Comparison of ENCODE assay signal across 1 mouse cellular context in the genomic region with DNA sequence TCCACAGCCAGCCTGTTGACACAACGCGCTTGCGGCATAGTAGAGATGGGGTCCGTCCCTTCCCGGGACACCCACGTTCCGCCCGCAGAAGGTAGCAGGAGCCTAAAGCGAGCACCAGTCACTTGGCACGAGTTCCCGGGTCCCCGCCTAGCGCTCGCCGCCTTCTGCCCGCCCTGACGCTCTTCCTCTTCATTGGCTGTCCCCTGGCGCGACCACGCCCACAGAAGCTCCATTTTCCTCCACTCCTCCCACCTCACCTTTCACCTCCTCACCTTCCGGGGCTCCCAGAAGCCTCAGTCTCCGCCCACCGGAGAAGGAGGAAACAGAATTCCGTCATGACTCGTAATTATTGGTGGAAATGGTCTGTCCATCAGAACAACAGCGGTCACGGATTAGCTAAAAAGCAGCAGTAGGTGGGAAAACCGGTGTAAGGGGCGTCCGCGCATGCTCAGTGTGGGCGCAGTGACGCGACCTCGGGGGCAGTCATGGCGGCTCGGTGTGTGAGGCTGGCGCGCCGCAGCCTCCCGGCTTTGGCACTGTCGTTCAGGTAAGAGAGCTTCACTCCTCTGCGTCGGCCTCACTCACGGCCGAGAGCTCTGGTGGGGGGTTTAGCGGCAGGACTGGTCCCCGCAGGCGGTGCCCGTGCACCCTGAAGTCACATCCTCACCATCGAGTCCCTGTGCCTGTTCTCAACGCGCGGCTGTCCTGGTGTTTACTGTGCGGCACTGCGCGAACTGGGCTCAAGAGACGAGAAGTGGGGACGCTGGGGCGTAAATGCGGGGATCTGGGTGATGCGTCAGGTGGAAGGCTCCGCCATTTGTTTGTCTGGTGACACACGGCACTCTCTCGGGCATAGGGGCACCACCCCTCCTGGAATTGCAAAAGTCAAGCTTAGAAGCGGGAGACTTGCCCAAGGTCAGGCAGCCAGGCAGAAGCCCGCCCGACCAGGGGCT.
A peak's percentile ranks its signal among the peaks of the same experiment; 100 is the strongest.
TF ChIP-seq lines count a peak whose summit lies in the region.

A gene (plus strand): TSS at position 290 of the 953 bp plus-strand sequence.

TF ChIP-seq in CH12.LX, 34 proteins besides CTCF, POLR2A, EP300 and RAD21 (continued from another document):
- TF ChIP-seq NELFE (IDR thresholded peaks at IDR 0.05; ENCODE audit: low read depth, low read length) (peak; percentile 79), NRF1 (IDR thresholded peaks at IDR 0.05; ENCODE audit: low read depth, low read length) (peak; percentile 92), IRF4 (IDR thresholded peaks at IDR 0.05; ENCODE audit: low read depth, low read length) (0 out of 2 replicates have a peak, but pooled peaks have one; percentile 6), HCFC1 (IDR thresholded peaks at IDR 0.05; ENCODE audit: low read depth, low read length) (peak; percentile 85), ETS1 (conservative IDR thresholded peaks at IDR 0.05; ENCODE audit: low read depth, low read length) (0 out of 2 replicates have a peak, but pooled peaks have one; percentile 13), MYC (IDR thresholded peaks at IDR 0.05; ENCODE audit: low read depth, low read length) (peak; percentile 66), TCF12 (IDR thresholded peaks at IDR 0.05; ENCODE audit: low read depth, low read length) (peak; percentile 69; the same call in 1 of the 2 replicates), KAT2A (IDR thresholded peaks at IDR 0.05; ENCODE audit: insufficient replicate concordance, low read length) (peak; percentile 75; the same call in 1 of the 2 replicates), MXI1 (IDR thresholded peaks at IDR 0.05; ENCODE audit: low read depth, low read length) (peak; percentile 88)
